Mouse (Mus musculus) heart, postnatal 0 days (tissue): Measurements from ENCODE around the gene Cpm.

Source experiments
- CTCF ChIP-seq: IDR thresholded peaks from 2 replicates; pipeline ENCODE4 v1.5.1; 2016; ENCODE audit warnings: antibody characterized with exemption, control low read depth, low read depth
- EP300 ChIP-seq: IDR thresholded peaks from 2 replicates; pipeline ENCODE4 v1.6.1; 2016; ENCODE audit warnings: antibody characterized with exemption, low read depth

GRCm38 (mm10) chr10:117677494-117678236, 48.4 kb downstream of the Cpm start:
- TF ChIP-seq CTCF (no peak), EP300 (no peak)
